Mouse (Mus musculus): ENCODE data around the gene Ndufb8.

GRCm38 (mm10) chr19:44525551-44526205 lies 29.6 kb downstream of the Ndufb8 start:
- TF ChIP-seq CTCF (IDR thresholded peaks at IDR 0.05; ENCODE audit: borderline replicate concordance, insufficient read depth, low read depth, low read length): no peak
- no peak for TF ChIP-seq POLR2A (IDR thresholded peaks at IDR 0.05; ENCODE audit: borderline replicate concordance, insufficient read depth, low read length)
